Mouse (Mus musculus) urinary bladder, postnatal 4 days (tissue): ENCODE measurements around the gene Arhgap27.
"Not testable (repeated sequence)": the region's sequence is repeated elsewhere in the genome, so short reads cannot be mapped to it uniquely, and the experiment has no call there.

Source experiments
- DNase-seq, 2 experiments: peaks; one replicate each; pipeline ENCODE4 v3.0.0; 2021 to 2022; ENCODE audit warnings: low spot score in 2 of 2

Arhgap27 gene

DNA sequence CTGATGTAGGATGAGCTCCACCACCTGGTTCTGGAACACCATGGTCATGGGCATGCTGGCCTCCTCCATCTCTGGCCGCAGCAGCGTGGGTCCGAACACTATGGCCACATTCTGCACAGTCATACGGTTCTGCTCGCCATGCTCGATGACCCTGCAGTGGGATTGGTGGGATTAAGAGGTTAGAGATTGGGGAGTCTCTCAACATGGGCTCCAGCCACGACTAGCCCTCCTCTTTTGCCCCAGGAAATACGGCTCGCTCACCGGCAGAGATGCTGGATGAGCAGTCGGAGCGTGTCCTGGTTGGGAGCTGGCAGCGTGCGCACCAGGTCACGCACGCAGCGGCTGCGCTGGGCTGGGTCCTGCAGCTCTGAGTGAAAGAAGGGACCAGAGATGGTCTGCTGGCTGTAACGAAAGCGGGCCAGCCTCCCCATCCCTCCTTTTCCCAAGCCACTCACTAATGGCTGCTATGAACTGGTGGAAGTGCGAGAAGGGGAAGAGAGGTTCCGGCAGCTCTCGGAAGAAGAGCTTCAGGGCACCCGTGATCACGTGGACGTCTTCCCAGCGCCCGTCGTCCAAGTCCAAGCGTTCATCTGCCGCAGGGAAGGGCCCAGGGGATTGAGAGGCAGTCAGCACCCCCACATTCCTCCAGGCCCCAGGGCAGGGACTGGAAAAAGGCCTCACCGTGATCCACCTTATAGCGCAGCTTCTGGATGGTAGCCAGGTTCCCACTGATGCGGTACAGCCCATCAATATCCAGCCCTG lies 30.4 kb downstream of the Arhgap27 start:
- no peak for DNase-seq

DNA sequence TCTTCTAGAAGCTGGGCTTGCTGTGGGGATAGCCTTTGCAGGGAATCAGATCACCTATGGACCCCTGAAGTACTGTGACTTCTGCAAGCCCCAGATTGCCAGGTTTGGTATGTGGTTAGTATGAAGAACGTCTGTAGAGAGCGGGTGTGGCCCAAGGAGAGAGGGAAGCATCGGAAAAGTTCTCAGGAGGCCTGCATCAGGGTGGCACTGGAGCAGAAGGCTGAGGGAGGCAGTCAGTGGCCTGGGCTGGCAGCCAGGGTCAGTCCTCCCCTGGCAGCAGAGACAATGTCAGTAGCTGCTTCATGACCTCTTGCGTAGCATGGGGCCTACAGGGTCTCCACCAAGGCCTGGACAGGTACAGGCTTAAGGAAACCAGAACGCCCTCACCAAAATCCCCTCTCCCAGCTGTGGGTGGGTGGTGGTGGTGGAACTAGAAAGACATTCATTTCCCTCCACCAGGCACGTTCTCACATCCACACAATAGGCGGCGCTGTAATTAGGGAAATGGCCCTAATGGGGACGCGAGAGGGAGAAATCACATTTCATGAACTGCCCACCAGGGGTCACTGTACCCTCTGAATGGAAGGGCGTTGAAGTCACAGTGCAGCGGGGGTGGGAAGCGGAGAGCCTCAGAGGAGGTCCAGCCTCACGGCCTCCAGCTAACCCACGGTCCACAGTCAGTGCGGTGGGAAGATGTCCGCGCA lies 31.2 kb downstream of the Arhgap27 start:
- peak; percentile 71 to 90 for DNase-seq

DNA sequence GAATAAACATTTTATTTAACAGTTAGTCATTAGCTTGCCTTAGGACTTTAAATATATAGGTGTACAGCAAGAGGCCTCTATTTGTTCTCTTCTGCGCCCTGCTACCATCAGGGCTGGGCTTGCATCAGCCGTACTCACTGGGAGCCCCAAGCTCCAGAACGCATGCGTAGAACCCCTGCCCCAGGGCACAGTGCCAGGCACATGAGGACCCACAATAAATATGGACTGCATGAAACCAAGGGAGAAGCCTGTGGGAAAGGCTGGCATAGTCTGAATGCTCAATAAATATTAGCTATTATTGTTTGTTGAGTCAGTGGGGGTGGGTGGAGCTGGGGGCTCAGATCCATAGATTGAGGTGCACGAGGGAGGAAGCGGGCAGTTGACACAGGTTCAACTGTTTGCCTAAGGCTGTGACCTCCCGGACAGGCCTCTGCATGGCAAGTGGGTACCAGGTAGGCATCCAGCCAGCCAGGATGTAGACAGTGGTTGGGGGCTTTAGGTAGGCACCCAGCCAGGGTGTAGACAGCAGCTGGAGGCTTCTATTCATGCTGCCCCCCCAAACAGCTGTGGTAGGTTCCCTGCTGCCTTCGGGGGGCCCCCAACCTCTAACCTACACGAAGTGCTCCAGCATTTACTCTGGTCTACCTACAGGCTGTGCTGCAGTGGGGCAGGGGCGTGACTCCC lies 31.8 kb downstream of the Arhgap27 start:
- no peak for DNase-seq

DNA sequence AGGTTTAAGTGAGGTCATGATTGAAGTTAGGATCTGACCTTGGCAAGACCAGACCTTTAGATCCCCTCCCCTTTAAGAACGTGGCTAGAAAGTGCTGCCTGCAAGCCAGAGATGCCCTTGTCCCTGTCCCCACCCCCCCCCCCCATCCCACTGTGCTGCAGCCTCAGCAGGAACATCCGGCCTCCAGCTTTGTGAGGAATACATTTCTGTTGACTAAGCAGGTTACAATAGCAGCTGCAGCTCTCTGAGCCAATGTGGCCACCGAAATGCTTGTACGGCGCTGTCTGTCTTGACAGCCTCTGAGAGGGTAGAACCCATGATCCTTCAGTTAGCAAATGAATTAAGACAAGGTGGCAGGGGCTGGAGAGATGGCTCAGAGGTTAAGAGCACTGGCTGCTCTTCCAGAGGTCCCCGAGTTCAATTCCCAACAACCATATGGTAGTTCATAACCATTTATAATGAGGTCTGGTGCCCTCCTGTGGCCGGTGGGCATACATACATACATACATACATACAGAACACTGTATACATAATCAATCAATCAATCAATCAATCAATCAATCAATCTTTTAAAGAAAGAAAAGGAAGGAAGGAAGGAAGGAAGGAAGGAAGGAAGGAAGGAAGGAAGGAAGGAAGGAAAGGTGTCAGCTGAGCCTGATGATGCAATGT lies 32.7 kb downstream of the Arhgap27 start:
- no peak for DNase-seq

DNA sequence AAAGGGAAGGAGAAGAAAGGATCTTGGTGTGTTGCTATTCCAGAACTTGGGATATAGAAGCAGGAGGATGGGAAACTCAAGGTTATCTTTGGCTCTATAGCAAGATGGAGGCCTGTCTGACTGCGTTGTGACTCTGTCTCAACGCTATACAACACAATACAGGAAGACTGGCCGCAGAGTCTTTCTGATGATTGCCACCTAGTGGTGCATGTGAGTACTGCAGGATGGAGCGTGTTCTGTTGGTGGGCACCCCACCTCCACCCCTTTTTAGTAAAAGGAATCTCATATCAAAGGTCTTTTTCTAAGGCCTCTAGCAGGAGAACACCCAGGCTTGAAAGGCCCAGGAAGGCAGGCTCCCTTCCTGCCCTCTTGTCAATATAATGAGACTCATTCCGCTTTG lies 36.5 kb downstream of the Arhgap27 start:
- DNase-seq = peak; percentile 58 to 84

DNA sequence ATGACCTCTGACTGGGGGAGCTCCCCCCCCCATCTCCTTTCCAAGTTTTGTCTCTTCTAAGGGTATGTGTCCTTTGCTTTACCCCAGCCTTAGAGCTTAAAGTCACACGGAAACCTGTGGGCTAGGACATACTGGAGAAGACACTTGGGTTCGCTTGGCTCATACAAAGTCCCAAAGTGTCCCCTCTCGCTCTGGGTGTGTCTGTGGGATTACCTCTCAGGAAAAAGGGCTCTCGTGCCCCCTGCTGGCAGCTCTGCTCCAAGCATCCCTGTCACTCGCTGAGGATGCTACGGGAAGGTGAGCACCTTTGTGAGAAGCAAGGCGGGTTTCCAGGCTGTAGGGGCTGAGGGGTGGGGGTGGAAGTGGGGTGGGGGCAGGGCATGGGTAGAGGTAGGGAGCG lies 38.3 kb downstream of the Arhgap27 start:
- DNase-seq = no peak

DNA sequence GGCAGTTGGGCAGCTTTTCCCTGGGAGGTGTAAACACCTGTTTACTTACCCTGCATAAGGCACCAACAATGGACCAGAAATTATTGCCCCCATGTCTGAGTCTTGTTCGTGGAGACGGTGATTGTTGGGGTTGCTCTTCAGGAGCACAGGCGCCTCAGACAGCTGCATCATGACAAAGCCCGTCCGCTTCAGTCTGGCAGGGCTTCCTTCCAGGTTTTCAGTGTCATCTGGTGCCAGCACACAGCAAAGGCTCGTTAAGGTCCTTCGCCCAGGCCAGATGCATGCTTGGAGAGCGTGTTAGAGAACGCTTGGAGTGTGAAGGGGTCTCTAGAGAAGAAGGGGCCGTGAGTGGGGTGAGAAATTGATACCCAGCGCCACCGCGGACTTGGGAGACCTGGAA lies 38.8 kb downstream of the Arhgap27 start:
- no peak for DNase-seq

DNA sequence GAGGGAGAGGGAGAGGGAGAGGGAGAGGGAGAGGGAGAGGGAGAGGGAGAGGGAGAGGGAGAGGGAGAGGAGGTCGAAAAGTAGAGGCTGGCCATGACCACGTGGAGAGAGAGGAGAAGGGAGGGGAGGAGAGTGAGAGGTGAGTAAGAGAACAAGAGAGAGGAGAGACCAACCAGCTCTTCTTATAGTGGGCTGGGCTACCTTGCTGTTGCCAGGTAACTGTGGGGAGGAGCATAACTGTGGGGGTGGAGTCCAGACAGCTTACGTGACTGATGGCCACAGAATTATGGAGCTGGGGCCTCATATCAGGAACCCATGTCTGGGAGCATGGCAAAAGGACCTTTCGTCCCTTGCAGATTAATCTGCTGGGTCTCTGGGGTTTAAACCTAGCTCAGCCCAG lies 40.7 kb downstream of the Arhgap27 start:
- DNase-seq = not testable (repeated sequence)

DNA sequence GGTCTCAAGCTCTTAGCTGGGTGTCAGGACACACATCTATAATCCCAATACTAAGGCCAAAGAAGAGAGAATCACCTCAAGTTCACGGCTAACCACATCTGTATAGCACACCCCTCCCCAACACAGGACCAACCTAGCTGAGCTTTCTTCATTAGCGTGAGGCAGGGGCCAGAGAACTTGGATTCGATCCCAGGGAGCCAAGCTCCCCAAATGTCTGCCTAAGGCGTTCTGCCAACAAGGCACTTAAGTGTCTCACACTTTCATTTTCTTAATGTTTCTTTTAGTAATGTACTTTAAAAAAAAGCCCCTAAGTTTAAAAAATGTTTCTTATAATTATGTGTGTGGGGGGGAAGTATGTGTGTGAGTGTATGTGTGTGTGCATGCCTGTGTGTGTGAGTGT lies 42.8 kb downstream of the Arhgap27 start:
- DNase-seq = no peak

DNA sequence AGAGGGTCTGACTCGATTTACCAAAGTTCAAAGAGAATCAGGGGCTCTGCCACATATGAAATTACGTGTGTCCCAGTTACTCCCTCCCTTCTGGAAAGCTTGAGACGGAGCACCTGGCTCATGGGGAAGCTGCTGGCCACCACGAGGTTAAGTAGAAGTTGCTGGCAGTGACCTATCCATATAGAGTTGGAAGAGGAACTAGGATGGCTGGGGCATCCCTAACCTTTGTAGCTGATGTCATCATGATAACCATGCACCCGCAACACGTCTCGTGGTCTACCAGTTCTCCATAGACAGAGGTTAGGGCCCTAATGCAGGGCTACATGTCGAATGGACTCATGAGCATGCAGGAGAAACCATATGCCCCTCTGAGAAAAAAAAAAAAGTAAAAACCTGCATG lies 43.3 kb downstream of the Arhgap27 start:
- DNase-seq = no peak

DNA sequence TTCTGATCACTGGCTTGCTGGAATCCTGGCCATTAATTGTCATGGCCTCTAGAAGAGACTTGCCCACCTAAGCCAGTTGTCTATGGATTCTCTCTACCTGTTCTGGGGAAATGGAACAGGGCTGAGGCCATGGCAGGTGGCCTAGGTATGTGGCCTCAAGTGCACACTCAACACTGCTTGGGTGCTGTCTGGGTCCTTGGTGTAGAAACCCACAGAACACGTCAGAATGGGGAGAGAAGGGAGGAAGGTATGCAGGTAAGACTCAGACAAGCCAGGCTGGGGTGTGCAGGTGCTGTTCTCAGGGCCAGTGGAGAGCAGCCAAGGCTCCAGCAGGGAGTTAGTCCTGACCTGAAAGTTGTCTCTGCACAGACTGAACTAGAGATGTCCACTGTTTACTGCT lies 45.5 kb downstream of the Arhgap27 start:
- DNase-seq = no peak

DNA sequence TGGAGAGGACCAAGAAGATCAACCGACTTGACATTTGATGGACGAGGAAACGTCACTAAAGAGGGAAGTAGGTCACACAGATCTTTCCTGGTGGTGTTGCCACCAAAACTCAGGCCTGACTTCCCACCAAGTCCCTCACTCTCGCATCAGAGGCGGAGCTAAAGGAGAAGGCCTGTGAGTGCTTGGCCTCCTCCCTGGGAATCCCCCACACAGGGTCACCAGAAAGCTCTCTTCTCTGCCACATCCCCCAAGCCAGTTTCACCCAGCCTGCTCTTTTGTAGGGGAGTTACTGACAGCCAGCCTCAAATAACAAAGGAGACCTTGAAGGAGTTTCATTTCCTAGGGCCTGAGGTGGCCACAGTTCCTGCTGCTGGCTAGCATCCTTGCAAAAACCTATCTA lies 48.1 kb downstream of the Arhgap27 start:
- DNase-seq = no peak

DNA sequence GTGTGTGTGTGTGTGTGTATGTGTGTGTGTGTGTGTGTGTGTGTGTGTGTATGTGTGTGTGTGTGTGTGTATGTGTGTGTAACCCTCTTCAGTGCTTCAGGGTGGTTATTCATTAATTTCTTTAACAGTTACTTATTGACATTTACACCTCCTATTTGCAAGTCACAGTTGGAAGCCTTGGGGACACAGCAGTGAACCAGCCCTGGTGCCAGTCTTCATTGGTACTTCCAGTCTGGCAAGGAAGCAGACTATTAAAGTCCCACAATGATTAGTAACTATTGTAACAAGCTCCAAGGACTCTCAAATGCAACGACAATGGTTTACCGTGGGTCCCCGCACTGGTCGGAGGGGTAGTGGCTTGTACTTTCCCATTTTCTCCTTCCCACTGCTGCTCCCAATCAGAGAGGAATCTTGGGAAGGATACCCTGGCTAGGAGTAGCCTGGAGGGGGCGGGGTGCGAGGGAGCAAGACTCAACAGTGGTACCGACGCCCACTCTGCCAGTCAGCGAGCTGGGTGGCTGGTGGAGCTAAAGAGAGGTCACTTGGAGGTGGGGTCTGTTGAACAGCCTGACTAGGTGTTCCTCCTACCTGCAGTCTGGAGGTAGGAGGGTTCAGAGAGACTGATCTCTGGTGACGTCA lies 48.6 kb downstream of the Arhgap27 start:
- no peak for DNase-seq

DNA sequence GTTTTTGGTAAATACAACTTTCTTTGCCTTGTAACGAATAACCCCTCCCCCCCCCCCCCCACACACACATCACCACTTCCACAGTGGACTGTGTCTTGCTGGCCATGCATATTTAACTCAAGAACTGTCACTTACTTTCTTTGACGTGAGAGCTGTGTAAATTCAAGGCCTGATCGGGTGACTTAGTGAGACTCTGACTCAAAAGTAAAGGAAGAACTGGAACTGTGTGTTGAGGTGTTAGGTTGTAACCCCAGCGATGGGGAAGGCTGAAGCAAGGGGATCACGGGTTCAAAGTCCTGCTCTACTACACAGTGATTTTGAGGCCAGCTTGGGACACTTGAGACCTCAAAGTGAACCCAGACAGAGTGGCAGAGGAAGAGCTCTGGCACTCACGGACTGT lies 50.0 kb downstream of the Arhgap27 start:
- DNase-seq = no peak

DNA sequence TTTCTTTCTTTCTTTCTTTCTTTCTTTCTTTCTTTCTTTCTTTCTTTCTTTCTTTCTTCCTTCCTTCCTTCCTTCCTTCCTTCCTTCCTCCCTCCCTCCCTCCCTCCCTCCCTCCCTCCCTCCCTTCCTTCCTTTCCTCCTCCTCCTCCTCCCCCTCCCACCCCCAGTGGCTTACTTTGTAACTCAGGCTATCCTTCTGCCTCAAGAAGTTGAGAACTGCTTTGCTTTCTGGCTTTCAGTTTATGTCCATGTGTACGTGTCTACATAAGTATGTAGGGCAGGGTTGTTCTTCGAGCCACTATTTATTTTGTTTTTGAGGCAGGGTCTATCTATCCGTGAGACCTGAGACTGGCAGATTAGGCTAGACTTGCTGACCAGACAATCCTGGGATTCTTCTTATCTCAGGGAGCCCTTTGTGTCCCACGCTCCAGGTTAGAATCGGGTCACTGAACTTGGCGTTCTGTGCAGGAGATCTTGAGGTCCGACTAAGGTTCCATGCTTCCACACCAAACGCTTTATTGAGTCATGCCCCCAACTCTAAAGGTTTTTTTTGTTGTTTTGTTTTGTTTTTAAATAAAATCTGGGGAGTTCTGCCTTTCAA lies 50.7 kb downstream of the Arhgap27 start:
- DNase-seq = no peak

DNA sequence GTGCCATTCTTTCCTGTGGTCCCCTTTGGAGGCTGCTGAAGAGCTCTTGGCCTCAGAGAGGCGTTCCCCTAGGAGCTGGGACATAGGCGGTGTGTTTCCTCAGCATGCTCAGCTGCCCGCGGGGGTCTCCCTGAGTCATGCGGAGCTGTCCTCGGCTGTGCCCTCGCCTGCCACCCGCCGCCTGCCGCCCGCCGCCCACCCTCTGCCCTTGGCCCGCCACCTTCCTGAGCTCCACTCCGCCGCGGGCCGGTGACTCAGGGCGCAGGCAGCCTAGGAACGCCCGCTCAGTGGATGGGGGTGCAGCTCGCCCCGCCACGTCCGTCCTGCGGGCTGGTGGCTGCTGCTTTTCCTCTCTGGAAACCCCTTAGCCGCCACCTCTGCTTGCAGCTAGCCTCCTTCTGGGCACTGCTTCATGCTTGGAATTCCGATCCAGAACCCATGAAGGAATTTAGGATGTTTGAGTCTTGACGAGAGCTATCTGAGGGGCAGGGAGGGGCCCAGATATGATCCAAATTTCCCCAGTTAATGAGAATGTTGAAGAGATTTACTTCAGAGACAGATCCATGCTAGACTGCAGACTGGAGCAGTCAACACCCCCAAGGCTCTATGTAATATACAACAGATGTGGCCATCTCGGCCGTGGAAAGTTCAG lies 51.4 kb downstream of the Arhgap27 start:
- peak; percentile 72 to 75 for DNase-seq

DNA sequence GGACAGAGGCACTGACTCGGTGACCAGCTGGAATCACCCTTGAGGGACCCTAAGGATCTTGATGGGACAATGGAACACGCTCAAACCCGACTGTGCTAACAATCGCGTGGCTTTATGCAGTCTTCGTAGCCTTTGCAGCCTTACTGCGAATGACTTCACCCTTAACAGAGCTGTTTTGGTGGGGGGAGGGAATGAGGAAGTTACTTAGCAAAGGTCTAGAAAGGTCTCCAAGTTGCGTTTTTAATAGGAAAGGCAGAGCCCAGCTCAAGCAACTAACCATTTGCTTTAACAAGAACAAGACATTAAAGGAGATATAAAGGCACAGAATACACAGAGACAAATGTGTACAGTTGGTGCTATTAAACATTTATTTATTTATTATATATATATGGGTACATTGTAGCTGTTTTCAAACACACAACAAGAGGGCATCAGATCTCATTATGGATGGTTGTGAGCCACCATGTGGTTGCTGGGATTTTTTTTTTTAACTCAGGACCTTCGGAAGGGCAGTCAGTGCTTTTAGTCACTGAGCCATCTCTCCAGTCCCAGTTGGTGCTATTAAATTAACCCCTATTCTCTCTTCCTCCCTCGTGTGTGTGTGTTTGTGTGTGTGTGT lies 53.4 kb downstream of the Arhgap27 start:
- DNase-seq = no peak

DNA sequence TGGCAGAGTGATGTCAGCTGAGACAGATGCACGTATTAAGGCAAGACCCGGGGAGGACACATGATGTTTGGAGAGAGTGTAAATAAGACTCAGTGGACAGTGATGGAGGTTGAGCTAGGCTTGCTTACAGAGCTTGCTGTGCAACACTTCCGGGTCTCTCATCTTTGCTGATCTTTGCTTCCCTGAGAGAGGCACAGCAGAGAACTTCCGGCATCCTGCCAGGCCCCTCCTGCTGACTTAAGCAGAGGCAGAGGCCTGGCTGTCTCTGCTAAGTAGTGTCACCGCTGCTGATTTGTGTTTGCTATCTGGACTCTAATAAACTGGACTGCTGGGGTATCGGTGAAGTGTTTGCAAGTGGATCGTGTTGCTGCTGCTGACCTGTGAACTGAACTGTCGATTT lies 55.6 kb downstream of the Arhgap27 start:
- DNase-seq = peak in 1 of 2 experiments; percentile 51

DNA sequence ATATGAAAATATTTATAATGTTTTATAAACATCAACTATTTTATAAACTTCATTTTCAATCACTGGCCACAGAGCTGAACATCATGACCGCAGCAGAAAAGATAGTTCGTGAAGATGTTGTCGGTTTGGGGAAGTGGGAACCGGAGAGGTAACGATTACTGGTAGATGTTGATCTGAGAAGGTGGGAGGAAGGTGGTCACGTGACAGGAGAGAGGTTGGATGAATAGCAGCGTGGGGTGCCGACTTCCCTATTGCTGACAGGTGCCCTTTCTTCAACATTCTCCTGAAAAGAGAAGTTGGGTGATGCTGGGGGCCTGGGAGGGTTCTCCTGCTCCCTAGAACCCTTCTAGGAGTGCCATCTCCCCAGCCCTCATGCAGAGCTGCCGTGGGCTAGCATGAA lies 59.0 kb downstream of the Arhgap27 start:
- no peak for DNase-seq

DNA sequence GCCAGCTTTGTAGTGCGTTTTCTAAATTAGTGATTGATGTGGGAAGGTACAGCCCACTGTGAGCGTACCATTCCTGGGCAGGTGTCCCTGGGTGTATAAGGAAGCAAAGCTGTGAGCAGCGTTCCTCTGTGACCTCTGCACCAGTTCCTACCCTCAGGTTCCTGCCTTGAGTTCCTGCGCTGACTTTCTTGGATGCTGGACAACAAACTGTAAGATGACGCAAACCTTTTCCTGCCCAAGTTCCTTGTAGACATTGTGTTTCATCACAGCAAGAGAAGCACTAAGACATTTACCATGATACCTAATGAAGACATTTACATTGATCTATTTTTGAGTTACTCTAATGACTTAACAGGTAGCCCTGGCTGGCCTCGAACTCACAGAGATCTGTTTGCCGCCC lies 68.7 kb downstream of the Arhgap27 start:
- no peak for DNase-seq
